Mouse (Mus musculus): ENCODE results near the gene Hist1h2ah. TPM values are rescaled to one million over a fixed set of nuclear protein-coding genes. Genes with fewer than 3 reads are reported as not detected.
"Not testable (repeated sequence)": the region's sequence is repeated elsewhere in the genome, so short reads cannot be mapped to it uniquely, and the experiment has no call there.

Hist1h2ah gene
- polyA plus RNA-seq, 1 experiment from 2014 or later, result 4.8 TPM

- H3K4me3 ChIP-seq (ENCODE audit: low read depth, low read length), result no peak overlapping the region
- H3K36me3 ChIP-seq (ENCODE audit: control insufficient read depth, insufficient read depth, low read length), result no peaks in the 10 kb centered on the region
- no peaks in the 10 kb centered on the region for H3K27me3 ChIP-seq (replicated peaks; ENCODE audit: control insufficient read depth, insufficient read depth, low read length)
- ATAC-seq (no peak), DNase-seq (ENCODE audit: low spot score) (no peak)
- no peak overlapping the region for H3K27ac ChIP-seq (ENCODE audit: low read depth, low read length)
- H3K9ac ChIP-seq (ENCODE audit: low read length), result no peak overlapping the region
- peaks cover 5% of the 10 kb centered on the region; the same call in 1 of the 2 replicates for H3K4me1 ChIP-seq (ENCODE audit: control insufficient read depth, insufficient read depth, low read length)
- 73% methylated on average over 2 of the region's 2 CpGs for WGBS
- no peak overlapping the region for H3K4me2 ChIP-seq (ENCODE audit: low read length)
- H3K9me3 ChIP-seq (replicated peaks; ENCODE audit: control insufficient read depth, low read length), result no peaks in the 10 kb centered on the region
These were observed 13.7 kb upstream of the Hist1h2ah start for GRCm38 (mm10) chr13:22049041-22049440.

GRCm38 (mm10) chr13:22045311-22045710 lies 9.9 kb upstream of the Hist1h2ah start:
- H3K9me3 ChIP-seq (replicated peaks; ENCODE audit: control insufficient read depth, low read length), result no peaks in the 10 kb centered on the region
- H3K9ac ChIP-seq (ENCODE audit: low read length), result no peak overlapping the region
- H3K4me1 ChIP-seq (ENCODE audit: control insufficient read depth, insufficient read depth, low read length), result peaks cover 19% of the 10 kb centered on the region; the same call in 1 of the 2 replicates
- H3K27ac ChIP-seq (ENCODE audit: low read depth, low read length), result no peak overlapping the region
- ATAC-seq (no peak), DNase-seq (ENCODE audit: low spot score) (no peak)
- H3K36me3 ChIP-seq (ENCODE audit: control insufficient read depth, insufficient read depth, low read length), result no peaks in the 10 kb centered on the region
- H3K4me3 ChIP-seq (ENCODE audit: low read depth, low read length), result no peak overlapping the region
- no peaks in the 10 kb centered on the region for H3K27me3 ChIP-seq (replicated peaks; ENCODE audit: control insufficient read depth, insufficient read depth, low read length)
- no peak overlapping the region for H3K4me2 ChIP-seq (ENCODE audit: low read length)
- 73% methylated on average over 2 of the region's 2 CpGs for WGBS

- H3K9ac ChIP-seq (ENCODE audit: low read length), result no peak overlapping the region
- H3K36me3 ChIP-seq (ENCODE audit: control insufficient read depth, insufficient read depth, low read length), result no peaks in the 10 kb centered on the region
- peaks cover 21% of the 10 kb centered on the region; the same call in 1 of the 2 replicates for H3K4me1 ChIP-seq (ENCODE audit: control insufficient read depth, insufficient read depth, low read length)
- peak overlapping the region; percentile 72 for H3K4me2 ChIP-seq (ENCODE audit: low read length)
- H3K27ac ChIP-seq (ENCODE audit: low read depth, low read length), result no peak overlapping the region
- DNase-seq (ENCODE audit: low spot score), result no peak
- no peaks in the 10 kb centered on the region for H3K9me3 ChIP-seq (replicated peaks; ENCODE audit: control insufficient read depth, low read length)
- WGBS, result 78% methylated on average over 6 of the region's 6 CpGs
- no peak for ATAC-seq
- H3K4me3 ChIP-seq (ENCODE audit: low read depth, low read length), result no peak overlapping the region
- no peaks in the 10 kb centered on the region for H3K27me3 ChIP-seq (replicated peaks; ENCODE audit: control insufficient read depth, insufficient read depth, low read length)
These were observed 9.2 kb upstream of the Hist1h2ah start for GRCm38 (mm10) chr13:22044432-22045155.

GRCm38 (mm10) chr13:22043503-22044431 lies 8.4 kb upstream of the Hist1h2ah start:
- peak; percentile 93 for DNase-seq (ENCODE audit: low spot score)
- peak; percentile 16 for ATAC-seq
- H3K36me3 ChIP-seq (ENCODE audit: control insufficient read depth, insufficient read depth, low read length), result no peaks in the 10 kb centered on the region
- H3K4me2 ChIP-seq (ENCODE audit: low read length), result peak overlapping the region; percentile 72
- under 1% methylated on average over 10 of the region's 14 CpGs for WGBS
- H3K4me1 ChIP-seq (ENCODE audit: control insufficient read depth, insufficient read depth, low read length), result peaks cover 21% of the 10 kb centered on the region; the same call in 1 of the 2 replicates
- peak overlapping the region; percentile 66 for H3K27ac ChIP-seq (ENCODE audit: low read depth, low read length)
- peak overlapping the region; percentile 30 for H3K4me3 ChIP-seq (ENCODE audit: low read depth, low read length)
- peak overlapping the region; percentile 58 for H3K9ac ChIP-seq (ENCODE audit: low read length)
- H3K27me3 ChIP-seq (replicated peaks; ENCODE audit: control insufficient read depth, insufficient read depth, low read length), result no peaks in the 10 kb centered on the region
- no peaks in the 10 kb centered on the region for H3K9me3 ChIP-seq (replicated peaks; ENCODE audit: control insufficient read depth, low read length)

GRCm38 (mm10) chr13:22042568-22043502 lies 7.5 kb upstream of the Hist1h2ah start, which contains the start of the genes Hist1h2ag and Hist1h2bj:
Gene Hist1h2ag, minus strand, starts transcription at chr13:22042944.
Gene Hist1h2bj, plus strand, starts transcription at chr13:22043214.
- WGBS, result under 1% methylated on average over 37 of the region's 80 CpGs
- Histone ChIP-seq H3K4me3 (ENCODE audit: low read depth, low read length) (peak within 1 kb of the TSS; percentile 38), H3K9ac (ENCODE audit: low read length) (peak within 1 kb of the TSS; percentile 65), H3K4me2 (ENCODE audit: low read length) (peak within 1 kb of the TSS; percentile 72), H3K4me1 (ENCODE audit: control insufficient read depth, insufficient read depth, low read length) (peaks cover 21% of the 10 kb centered on the region; the same call in 1 of the 2 replicates), H3K27ac (ENCODE audit: low read depth, low read length) (peak within 1 kb of the TSS; percentile 86)
- H3K9me3 ChIP-seq (replicated peaks; ENCODE audit: control insufficient read depth, low read length); H3K36me3 ChIP-seq (ENCODE audit: control insufficient read depth, insufficient read depth, low read length); H3K27me3 ChIP-seq (replicated peaks; ENCODE audit: control insufficient read depth, insufficient read depth, low read length): not testable (repeated sequence)
- peak; percentile 100 for DNase-seq (ENCODE audit: low spot score)
- peak; percentile 91 for ATAC-seq

- no peak for ATAC-seq
- Histone ChIP-seq H3K9me3 (replicated peaks; ENCODE audit: control insufficient read depth, low read length) (no peaks in the 10 kb centered on the region), H3K4me2 (ENCODE audit: low read length) (peak overlapping the region; percentile 72), H3K4me1 (ENCODE audit: control insufficient read depth, insufficient read depth, low read length) (peaks cover 21% of the 10 kb centered on the region; the same call in 1 of the 2 replicates), H3K4me3 (ENCODE audit: low read depth, low read length) (peak overlapping the region; percentile 38), H3K36me3 (ENCODE audit: control insufficient read depth, insufficient read depth, low read length) (no peaks in the 10 kb centered on the region), H3K27me3 (replicated peaks; ENCODE audit: control insufficient read depth, insufficient read depth, low read length) (no peaks in the 10 kb centered on the region), H3K27ac (ENCODE audit: low read depth, low read length) (peak overlapping the region; percentile 86), H3K9ac (ENCODE audit: low read length) (peak overlapping the region; percentile 65)
- peak; percentile 62 for DNase-seq (ENCODE audit: low spot score)
- 1% methylated on average over 13 of the region's 13 CpGs for WGBS
These were observed 6.5 kb upstream of the Hist1h2ah start for GRCm38 (mm10) chr13:22041651-22042567.

GRCm38 (mm10) chr13:22041142-22041536 lies 5.8 kb upstream of the Hist1h2ah start, which contains the start of gene Hist1h4i:
Gene Hist1h4i, minus strand, starts transcription at chr13:22041362.
- not testable (repeated sequence) for H3K27me3 ChIP-seq (replicated peaks; ENCODE audit: control insufficient read depth, insufficient read depth, low read length); H3K9me3 ChIP-seq (replicated peaks; ENCODE audit: control insufficient read depth, low read length); H3K36me3 ChIP-seq (ENCODE audit: control insufficient read depth, insufficient read depth, low read length)
- 0% methylated on average over 24 of the region's 27 CpGs for WGBS
- Histone ChIP-seq H3K9ac (ENCODE audit: low read length) (peak within 1 kb of the TSS; percentile 65), H3K4me1 (ENCODE audit: control insufficient read depth, insufficient read depth, low read length) (peaks cover 24% of the 10 kb centered on the region), H3K4me2 (ENCODE audit: low read length) (peak within 1 kb of the TSS; percentile 72), H3K27ac (ENCODE audit: low read depth, low read length) (peak within 1 kb of the TSS; percentile 86), H3K4me3 (ENCODE audit: low read depth, low read length) (peak within 1 kb of the TSS; percentile 38)
- ATAC-seq, result peak; percentile 59
- DNase-seq (ENCODE audit: low spot score), result peak; percentile 97

All from forebrain, embryonic 14.5 days (tissue).